8 mouse cellular contexts compared by ENCODE assay signal in genomic region chr17:33089220-33089949, GRCm38 (mm10). TPM values are rescaled to one million over a fixed set of nuclear protein-coding genes. Genes with fewer than 3 reads are reported as not detected.
DNase-seq lines count a peak whose midpoint lies in the region; ATAC-seq and TF ChIP-seq lines count a peak whose summit lies in the region.

TSS of gene Zfp563 (plus strand) at chr17:33089310.

- peak within 1 kb of the TSS; percentile 81 for H3K4me3 ChIP-seq in heart, embryonic 12.5 days
- peak within 1 kb of the TSS; percentile 63 for H3K4me3 ChIP-seq in kidney, postnatal 0 days (replicated peaks; ENCODE audit: low read depth, low read length)
- peak within 1 kb of the TSS; percentile 60 for H3K4me3 ChIP-seq in liver, embryonic 11.5 days (ENCODE audit: low read depth, low read length)
- H3K4me3 ChIP-seq in stomach, embryonic 14.5 days (ENCODE audit: low read depth, low read length): peak within 1 kb of the TSS; percentile 64

- H3K4me2 ChIP-seq in heart, embryonic 12.5 days: peak within 1 kb of the TSS; percentile 83
- peak within 1 kb of the TSS; percentile 79 for H3K4me2 ChIP-seq in kidney, postnatal 0 days (ENCODE audit: low read length)
- H3K4me2 ChIP-seq in liver, embryonic 11.5 days: peak within 1 kb of the TSS; percentile 56
- peak within 1 kb of the TSS; percentile 69 for H3K4me2 ChIP-seq in stomach, embryonic 14.5 days (replicated peaks; ENCODE audit: low read depth, low read length)

- peak within 1 kb of the TSS; percentile 85 for H3K27ac ChIP-seq in heart, embryonic 12.5 days (ENCODE audit: poor library complexity, severe bottlenecking)
- peak within 1 kb of the TSS; percentile 94 for H3K27ac ChIP-seq in kidney, postnatal 0 days
- peak within 1 kb of the TSS; percentile 72 for H3K27ac ChIP-seq in liver, embryonic 11.5 days (ENCODE audit: low read depth, low read length)
- peak within 1 kb of the TSS; percentile 81 for H3K27ac ChIP-seq in stomach, embryonic 14.5 days (ENCODE audit: low read length)

- H3K9ac ChIP-seq in heart, embryonic 12.5 days: peak within 1 kb of the TSS; percentile 79
- peak within 1 kb of the TSS; percentile 69 for H3K9ac ChIP-seq in kidney, postnatal 0 days (ENCODE audit: low read depth, low read length)
- peak within 1 kb of the TSS; percentile 61 for H3K9ac ChIP-seq in liver, embryonic 11.5 days (ENCODE audit: low read depth, low read length)
- peak within 1 kb of the TSS; percentile 48 for H3K9ac ChIP-seq in stomach, embryonic 14.5 days (replicated peaks; ENCODE audit: low read depth, low read length)

- DNase-seq in CD4-positive helper T cell, adult 2 months (ENCODE audit: low read depth, low spot score): peak; percentile 86
- peak; percentile 84 for DNase-seq in brain, embryonic 18.5 days (ENCODE audit: low read depth, low spot score)
- peak; percentile 96 for DNase-seq in kidney, postnatal 0 days (ENCODE audit: low spot score)
- DNase-seq in liver, embryonic 11.5 days (ENCODE audit: low spot score): peak; percentile 86
- peak; percentile 93 for DNase-seq in naive thymus-derived CD4-positive, alpha-beta T cell, adult 2 months (ENCODE audit: low read depth)

- no peaks in the 10 kb centered on the region for H3K27me3 ChIP-seq in heart, embryonic 12.5 days (replicated peaks)
- no peaks in the 10 kb centered on the region for H3K27me3 ChIP-seq in kidney, postnatal 0 days (ENCODE audit: insufficient read depth, low read length)
- H3K27me3 ChIP-seq in liver, embryonic 11.5 days (replicated peaks; ENCODE audit: control insufficient read depth, insufficient read depth, low read length): no peaks in the 10 kb centered on the region
- no peaks in the 10 kb centered on the region for H3K27me3 ChIP-seq in stomach, embryonic 14.5 days (ENCODE audit: control insufficient read depth, insufficient read depth, low read length)

- ATAC-seq in erythroid progenitor cell, adult 5-6 weeks (replicated peaks; ENCODE audit: low FRiP score, poor library complexity, severe bottlenecking): peak; percentile 88
- peak; percentile 93 for ATAC-seq in heart, embryonic 12.5 days (ENCODE audit: insufficient number of reproducible peaks, low FRiP score)
- peak; percentile 90 for ATAC-seq in kidney, postnatal 0 days (replicated peaks; ENCODE audit: low FRiP score, low read depth)
- peak; percentile 86 for ATAC-seq in liver, embryonic 11.5 days (replicated peaks; ENCODE audit: low FRiP score)
- ATAC-seq in stomach, embryonic 14.5 days (ENCODE audit: insufficient number of reproducible peaks, insufficient read depth, low FRiP score, low read depth): peak; percentile 91

- peaks cover 8% of the 10 kb centered on the region for H3K4me1 ChIP-seq in heart, embryonic 12.5 days (replicated peaks)
- peaks cover 11% of the 10 kb centered on the region for H3K4me1 ChIP-seq in kidney, postnatal 0 days (replicated peaks; ENCODE audit: insufficient read depth, low read length)
- H3K4me1 ChIP-seq in liver, embryonic 11.5 days (replicated peaks; ENCODE audit: control insufficient read depth, insufficient read depth, low read length): peaks cover 4% of the 10 kb centered on the region; the same call in 1 of the 2 replicates
- peaks cover 6% of the 10 kb centered on the region for H3K4me1 ChIP-seq in stomach, embryonic 14.5 days (ENCODE audit: control insufficient read depth, insufficient read depth, low read length)

- H3K9me3 ChIP-seq in heart, embryonic 12.5 days (replicated peaks): no peaks in the 10 kb centered on the region
- H3K9me3 ChIP-seq in kidney, postnatal 0 days (replicated peaks; ENCODE audit: low read length): no peaks in the 10 kb centered on the region
- no peaks in the 10 kb centered on the region for H3K9me3 ChIP-seq in liver, embryonic 11.5 days (ENCODE audit: control insufficient read depth, low read length)
- H3K9me3 ChIP-seq in stomach, embryonic 14.5 days (ENCODE audit: control insufficient read depth, low read depth, low read length): no peaks in the 10 kb centered on the region

- WGBS in heart, embryonic 12.5 days: 3% methylated on average over 34 of the region's 34 CpGs
- WGBS in kidney, postnatal 0 days: 4% methylated on average over 34 of the region's 34 CpGs
- WGBS in liver, embryonic 11.5 days: 4% methylated on average over 34 of the region's 34 CpGs
- 3% methylated on average over 34 of the region's 34 CpGs for WGBS in stomach, embryonic 14.5 days

- no peaks in the 10 kb centered on the region for H3K36me3 ChIP-seq in heart, embryonic 12.5 days
- no peaks in the 10 kb centered on the region for H3K36me3 ChIP-seq in kidney, postnatal 0 days (ENCODE audit: insufficient read depth, low read length)
- no peaks in the 10 kb centered on the region for H3K36me3 ChIP-seq in liver, embryonic 11.5 days (ENCODE audit: control insufficient read depth, insufficient read depth, low read length)
- H3K36me3 ChIP-seq in stomach, embryonic 14.5 days (ENCODE audit: control insufficient read depth, insufficient read depth, low read length): no peaks in the 10 kb centered on the region

- peak; percentile 25; the same call in 1 of the 2 replicates for TF ChIP-seq CTCF in kidney, postnatal 0 days (IDR thresholded peaks at IDR 0.05; ENCODE audit: low read depth)

RNA-seq across cellular contexts. Expression of gene Zfp563, which starts in this region (rescaled TPM):
- 0.72 TPM in 1 of 2 replicates, not detected in the other for total RNA-seq in erythroid progenitor cell, adult 5-6 weeks (2015; ENCODE audit: low replicate concordance)
- 0.98 and 1.7 TPM in 2 replicates for total RNA-seq in erythroid progenitor cell, adult 5-6 weeks (2017; ENCODE audit: low replicate concordance)
- polyA plus RNA-seq in heart, embryonic 12.5 days (2016; fragmentation: Nextera tagmentation; extraction: Ambion mirVana): 4.4 and 4.7 TPM in 2 replicates
- 5.6 and 6.3 TPM in 2 replicates for polyA plus RNA-seq in kidney, postnatal 0 days (2015; fragmentation: Nextera tagmentation; extraction: Ambion mirVana)
- 2.8 and 3.1 TPM in 2 replicates for polyA plus RNA-seq in liver, embryonic 11.5 days (2014; fragmentation: Nextera tagmentation; extraction: Ambion mirVana)
- polyA plus RNA-seq in stomach, embryonic 14.5 days (2014; fragmentation: Nextera tagmentation; extraction: Ambion mirVana): 9.5 and 12.0 TPM in 2 replicates

Comparison
In these comparisons a context has a peak if more than half of its experiments do, and no peak if none do; other contexts are left out.
1. Peak in every context shown above with its lines: DNase-seq, ATAC-seq, H3K4me3 ChIP-seq and H3K27ac ChIP-seq.